Mouse (Mus musculus): Measurements from ENCODE around the gene Cenph.

GRCm38 (mm10) chr13:100824916-100825315 lies 49.2 kb upstream of the Cenph start:
- TF ChIP-seq TCF12 (IDR thresholded peaks at IDR 0.05; ENCODE audit: insufficient read depth, poor library complexity, severe bottlenecking) (no peak), POLR2A (IDR thresholded peaks at IDR 0.05; ENCODE audit: insufficient read length, low read depth) (no peak), E2F4 (IDR thresholded peaks at IDR 0.05; ENCODE audit: insufficient read depth) (no peak), REST (IDR thresholded peaks at IDR 0.05; ENCODE audit: insufficient read depth, insufficient read length) (no peak), CEBPB (IDR thresholded peaks at IDR 0.05; ENCODE audit: insufficient read depth, poor library complexity, severe bottlenecking) (no peak)
